Mouse (Mus musculus): ENCODE results near the gene Ddi1. TPM values are rescaled to one million over a fixed set of nuclear protein-coding genes. Genes with fewer than 3 reads are reported as not detected.
"Not testable (repeated sequence)": the region's sequence is repeated elsewhere in the genome, so short reads cannot be mapped to it uniquely, and the experiment has no call there.

The Ddi1 gene
- total and polyA plus RNA-seq, 2 experiments = not detected

GRCm38 (mm10) chr9:6251990-6252389 is 17.7 kb downstream of the Ddi1 start:
- H3K4me3 ChIP-seq (ENCODE audit: insufficient read depth, low read depth, low read length) = no peak overlapping the region
- H3K27ac ChIP-seq (replicated peaks; ENCODE audit: insufficient read depth, low read depth, low read length) = no peak overlapping the region
- H3K4me1 ChIP-seq (ENCODE audit: control insufficient read depth, insufficient read depth, low read length) = no peaks in the 10 kb centered on the region
- no peaks in the 10 kb centered on the region for H3K36me3 ChIP-seq (ENCODE audit: control insufficient read depth, insufficient read depth, low read length)
- WGBS = 74% methylated on average over 2 of the region's 2 CpGs
- H3K9ac ChIP-seq (ENCODE audit: low read depth, low read length) = no peak overlapping the region
- no peak for TF ChIP-seq CTCF (IDR thresholded peaks at IDR 0.05; ENCODE audit: low read depth, low read length)
- TF ChIP-seq POLR2A (IDR thresholded peaks at IDR 0.05; ENCODE audit: extremely low read depth, insufficient read depth, low read length) = no peak
- no peaks in the 10 kb centered on the region for H3K27me3 ChIP-seq (ENCODE audit: control insufficient read depth, insufficient read depth, low read length)
- DNase-seq (ENCODE audit: extremely low read depth, low read depth, low spot score) = no peak
- no peaks in the 10 kb centered on the region for H3K79me2 ChIP-seq (ENCODE audit: control insufficient read depth, insufficient read depth, low read length)

GRCm38 (mm10) chr9:6250320-6250719 is 19.3 kb downstream of the Ddi1 start:
- TF ChIP-seq POLR2A (IDR thresholded peaks at IDR 0.05; ENCODE audit: extremely low read depth, insufficient read depth, low read length) (no peak), CTCF (IDR thresholded peaks at IDR 0.05; ENCODE audit: low read depth, low read length) (no peak)
- 53% methylated on average over 1 of the region's 1 CpGs for WGBS
- Histone ChIP-seq H3K27ac (replicated peaks; ENCODE audit: insufficient read depth, low read depth, low read length) (no peak overlapping the region), H3K36me3 (ENCODE audit: control insufficient read depth, insufficient read depth, low read length) (no peaks in the 10 kb centered on the region), H3K4me3 (ENCODE audit: insufficient read depth, low read depth, low read length) (no peak overlapping the region), H3K79me2 (ENCODE audit: control insufficient read depth, insufficient read depth, low read length) (no peaks in the 10 kb centered on the region), H3K4me1 (ENCODE audit: control insufficient read depth, insufficient read depth, low read length) (no peaks in the 10 kb centered on the region), H3K27me3 (ENCODE audit: control insufficient read depth, insufficient read depth, low read length) (no peaks in the 10 kb centered on the region), H3K9ac (ENCODE audit: low read depth, low read length) (no peak overlapping the region)
- DNase-seq (ENCODE audit: extremely low read depth, low read depth, low spot score) = no peak

GRCm38 (mm10) chr9:6235982-6236381 is 33.7 kb downstream of the Ddi1 start:
- not testable (repeated sequence) for H3K9ac ChIP-seq (ENCODE audit: low read depth, low read length); H3K27me3 ChIP-seq (ENCODE audit: control insufficient read depth, insufficient read depth, low read length); H3K4me1 ChIP-seq (ENCODE audit: control insufficient read depth, insufficient read depth, low read length); H3K4me3 ChIP-seq (ENCODE audit: insufficient read depth, low read depth, low read length); H3K27ac ChIP-seq (replicated peaks; ENCODE audit: insufficient read depth, low read depth, low read length); H3K79me2 ChIP-seq (ENCODE audit: control insufficient read depth, insufficient read depth, low read length); DNase-seq (ENCODE audit: extremely low read depth, low read depth, low spot score); H3K36me3 ChIP-seq (ENCODE audit: control insufficient read depth, insufficient read depth, low read length)
- WGBS = 83% methylated on average over 1 of the region's 1 CpGs

GRCm38 (mm10) chr9:6217505-6217904 is 52.1 kb downstream of the Ddi1 start:
- Histone ChIP-seq H3K9ac (ENCODE audit: low read depth, low read length) (no peak overlapping the region), H3K36me3 (ENCODE audit: control insufficient read depth, insufficient read depth, low read length) (no peaks in the 10 kb centered on the region), H3K4me3 (ENCODE audit: insufficient read depth, low read depth, low read length) (no peak overlapping the region), H3K27me3 (ENCODE audit: control insufficient read depth, insufficient read depth, low read length) (no peaks in the 10 kb centered on the region), H3K4me1 (ENCODE audit: control insufficient read depth, insufficient read depth, low read length) (no peaks in the 10 kb centered on the region), H3K27ac (replicated peaks; ENCODE audit: insufficient read depth, low read depth, low read length) (no peak overlapping the region), H3K79me2 (ENCODE audit: control insufficient read depth, insufficient read depth, low read length) (no peaks in the 10 kb centered on the region)
- whole genome bisulfite sequencing = 54% methylated on average over 1 of the region's 1 CpGs
- no peak for DNase-seq (ENCODE audit: extremely low read depth, low read depth, low spot score)
- no peak for TF ChIP-seq CTCF (IDR thresholded peaks at IDR 0.05; ENCODE audit: low read depth, low read length)
- no peak for TF ChIP-seq POLR2A (IDR thresholded peaks at IDR 0.05; ENCODE audit: extremely low read depth, insufficient read depth, low read length)

GRCm38 (mm10) chr9:6212862-6213261 is 56.8 kb downstream of the Ddi1 start:
- H3K27ac ChIP-seq (replicated peaks; ENCODE audit: insufficient read depth, low read depth, low read length) = no peak overlapping the region
- H3K4me1 ChIP-seq (ENCODE audit: control insufficient read depth, insufficient read depth, low read length) = no peaks in the 10 kb centered on the region
- no peak for TF ChIP-seq CTCF (IDR thresholded peaks at IDR 0.05; ENCODE audit: low read depth, low read length)
- TF ChIP-seq POLR2A (IDR thresholded peaks at IDR 0.05; ENCODE audit: extremely low read depth, insufficient read depth, low read length) = no peak
- H3K27me3 ChIP-seq (ENCODE audit: control insufficient read depth, insufficient read depth, low read length) = no peaks in the 10 kb centered on the region
- H3K4me3 ChIP-seq (ENCODE audit: insufficient read depth, low read depth, low read length) = no peak overlapping the region
- WGBS = 71% methylated on average over 5 of the region's 5 CpGs
- H3K79me2 ChIP-seq (ENCODE audit: control insufficient read depth, insufficient read depth, low read length) = no peaks in the 10 kb centered on the region
- no peak overlapping the region for H3K9ac ChIP-seq (ENCODE audit: low read depth, low read length)
- H3K36me3 ChIP-seq (ENCODE audit: control insufficient read depth, insufficient read depth, low read length) = no peaks in the 10 kb centered on the region
- DNase-seq (ENCODE audit: extremely low read depth, low read depth, low spot score) = no peak

Other genes starting within 250 kb of the Ddi1 start
- gene Pdgfd, start 101.3 kb downstream of the Ddi1 start, total RNA-seq (2014; rRNA removed) = 2.0 and 2.3 TPM in 2 replicates
- 0.17 and 0.55 TPM in 2 replicates for gene Pdgfd, start 101.3 kb downstream of the Ddi1 start, polyA plus RNA-seq (2012; rRNA removed)

Data from liver, adult 2 months (tissue).